Mouse (Mus musculus) liver, adult (tissue): ENCODE results near the gene Mettl3.
A peak's percentile ranks its signal among the peaks of the same experiment; 100 is the strongest.

Experiments
- GATA4 ChIP-seq: IDR thresholded peaks from 2 replicates; pipeline ENCODE4 v1.6.1; 2014; ENCODE audit warnings: mild to moderate bottlenecking, low read length; ENCODE audit not compliant: insufficient replicate concordance

The Mettl3 gene

DNA sequence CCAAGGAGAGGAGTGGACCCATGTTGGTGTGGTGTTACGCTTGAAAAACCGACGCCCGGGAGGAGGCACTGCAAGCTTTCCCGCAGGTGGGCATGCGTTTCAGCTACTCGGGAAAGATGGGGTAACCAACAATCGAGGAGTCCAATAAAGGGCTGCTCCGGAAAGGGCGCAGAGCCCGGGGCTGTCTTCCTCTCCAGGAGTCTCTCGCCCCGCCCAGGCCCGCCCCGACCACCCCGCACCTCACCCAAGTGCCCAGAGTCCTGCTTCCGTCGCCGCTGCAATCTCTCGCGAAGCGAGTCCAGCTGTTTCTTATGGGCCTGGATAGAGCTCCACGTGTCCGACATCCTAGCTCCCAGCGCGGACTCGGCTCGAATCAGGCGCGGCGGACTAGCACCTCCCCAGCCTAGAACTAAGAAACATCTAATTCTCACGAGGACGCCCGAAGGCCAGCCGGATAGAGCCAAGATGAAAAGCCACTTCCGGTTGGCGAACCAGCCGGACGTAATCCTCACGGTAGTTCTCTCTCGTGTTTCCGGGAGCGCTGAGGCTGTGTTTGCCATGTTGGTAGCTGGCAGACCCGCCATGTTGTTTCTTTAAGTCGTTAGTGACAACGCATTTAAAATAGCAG is at the start of gene Mettl3:
Gene Mettl3 (minus strand): TSS at position 485 of the 628 bp plus-strand sequence.
- 0 out of 2 replicates have a peak, but pooled peaks have one; percentile 11 for TF ChIP-seq GATA4

DNA sequence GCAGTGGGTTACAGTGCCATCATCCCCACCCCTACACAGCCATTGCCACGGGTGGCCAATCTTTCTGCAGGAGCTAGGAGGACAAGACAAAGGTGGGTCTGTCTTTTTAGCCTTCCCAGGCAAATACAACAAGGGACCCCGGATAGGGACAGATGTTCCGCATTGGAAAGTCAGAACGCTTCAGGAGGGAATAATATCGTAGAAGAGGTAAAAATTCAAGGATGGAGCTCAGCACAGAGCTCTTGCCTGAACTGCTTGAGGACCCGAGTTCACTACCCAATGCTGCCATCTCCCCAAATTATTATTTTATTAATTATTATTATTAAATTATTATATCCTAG is 34.6 kb upstream of the Mettl3 start:
- TF ChIP-seq GATA4: no peak

DNA sequence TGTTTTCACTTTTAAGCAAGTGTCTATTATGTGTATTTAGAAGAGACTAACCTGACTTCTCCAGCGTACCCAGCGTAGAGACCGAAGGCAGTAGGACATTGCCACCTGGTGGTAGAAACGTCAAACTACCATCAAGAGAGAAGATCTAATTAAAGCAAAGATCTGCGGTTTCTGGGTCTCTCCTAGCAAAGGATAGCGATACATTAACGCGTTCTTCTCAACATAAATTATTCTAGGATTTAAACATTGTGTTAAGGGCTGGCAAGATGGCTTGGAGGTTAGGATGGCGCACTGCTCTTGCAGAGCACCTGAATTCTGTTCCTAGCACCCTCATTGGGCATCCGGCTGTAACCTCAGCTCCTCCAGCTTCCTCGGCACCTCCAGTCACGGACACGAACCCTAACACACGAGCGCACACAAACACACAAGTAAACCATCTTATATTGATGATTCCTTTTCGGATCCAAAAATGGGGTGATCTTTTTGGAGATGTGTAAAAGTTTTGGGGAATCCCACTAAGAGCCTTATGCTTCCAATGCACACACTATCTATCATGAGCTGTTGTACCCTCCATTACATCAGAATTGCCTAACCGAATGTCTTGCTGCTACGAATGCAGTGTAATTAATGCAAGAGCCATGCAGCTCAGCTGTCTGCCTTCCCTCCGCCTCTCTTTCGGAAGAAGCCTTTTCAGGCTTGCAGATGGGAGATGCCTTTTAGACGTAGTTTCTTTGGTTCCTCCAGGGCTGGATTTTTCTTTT is 34.0 kb upstream of the Mettl3 start:
- TF ChIP-seq GATA4: no peak

DNA sequence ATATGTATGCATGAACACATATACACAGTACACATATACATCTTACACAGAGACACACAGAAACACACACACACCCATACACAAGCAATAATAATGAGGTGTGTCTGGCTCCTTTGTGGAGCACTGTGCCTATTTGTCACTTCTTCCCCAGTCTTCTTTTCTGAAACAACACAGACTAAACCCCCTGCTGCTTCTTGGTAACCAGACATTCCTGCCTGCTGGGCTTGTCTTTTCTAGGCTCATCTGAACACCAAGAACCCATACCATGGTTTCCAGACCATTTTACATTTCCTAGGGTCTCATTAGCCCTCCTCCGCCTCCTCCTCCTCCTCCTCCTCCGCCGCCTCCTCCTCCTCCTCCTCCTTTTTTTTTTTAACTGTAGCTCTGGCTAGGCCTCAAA is 27.2 kb upstream of the Mettl3 start:
- TF ChIP-seq GATA4: no peak

DNA sequence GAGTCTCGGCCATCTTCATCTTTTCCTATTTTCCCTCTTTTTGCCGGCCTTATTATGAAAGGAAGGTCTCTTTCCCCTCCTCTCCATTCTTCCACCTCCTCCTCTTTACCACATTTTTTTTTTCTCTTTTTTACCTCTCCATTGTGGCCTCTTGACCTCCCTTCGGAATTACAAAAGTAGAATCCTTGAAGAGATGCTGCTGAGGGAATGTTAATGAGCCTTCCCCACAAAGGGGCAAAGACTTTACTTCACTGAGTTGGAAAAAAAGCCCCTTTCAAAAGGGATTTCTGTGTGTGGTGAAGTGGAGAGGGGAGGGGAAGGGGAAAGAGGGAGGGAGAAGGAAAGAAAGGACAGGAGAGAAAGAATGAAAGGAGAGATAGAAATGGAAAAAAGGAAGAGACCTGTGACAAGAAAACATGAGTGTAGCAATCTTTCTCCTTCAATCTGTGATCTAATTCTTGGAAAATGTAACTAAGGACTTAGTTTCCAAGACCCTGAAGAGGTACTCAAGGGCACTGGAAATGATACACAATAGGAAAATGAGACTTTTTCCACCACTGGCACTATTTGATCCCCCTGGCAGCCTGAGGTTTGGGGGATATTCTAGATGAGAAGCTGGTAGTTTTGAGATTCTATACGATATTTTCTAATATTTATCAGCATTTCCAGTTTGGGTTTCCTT is 26.3 kb upstream of the Mettl3 start:
- TF ChIP-seq GATA4: no peak

DNA sequence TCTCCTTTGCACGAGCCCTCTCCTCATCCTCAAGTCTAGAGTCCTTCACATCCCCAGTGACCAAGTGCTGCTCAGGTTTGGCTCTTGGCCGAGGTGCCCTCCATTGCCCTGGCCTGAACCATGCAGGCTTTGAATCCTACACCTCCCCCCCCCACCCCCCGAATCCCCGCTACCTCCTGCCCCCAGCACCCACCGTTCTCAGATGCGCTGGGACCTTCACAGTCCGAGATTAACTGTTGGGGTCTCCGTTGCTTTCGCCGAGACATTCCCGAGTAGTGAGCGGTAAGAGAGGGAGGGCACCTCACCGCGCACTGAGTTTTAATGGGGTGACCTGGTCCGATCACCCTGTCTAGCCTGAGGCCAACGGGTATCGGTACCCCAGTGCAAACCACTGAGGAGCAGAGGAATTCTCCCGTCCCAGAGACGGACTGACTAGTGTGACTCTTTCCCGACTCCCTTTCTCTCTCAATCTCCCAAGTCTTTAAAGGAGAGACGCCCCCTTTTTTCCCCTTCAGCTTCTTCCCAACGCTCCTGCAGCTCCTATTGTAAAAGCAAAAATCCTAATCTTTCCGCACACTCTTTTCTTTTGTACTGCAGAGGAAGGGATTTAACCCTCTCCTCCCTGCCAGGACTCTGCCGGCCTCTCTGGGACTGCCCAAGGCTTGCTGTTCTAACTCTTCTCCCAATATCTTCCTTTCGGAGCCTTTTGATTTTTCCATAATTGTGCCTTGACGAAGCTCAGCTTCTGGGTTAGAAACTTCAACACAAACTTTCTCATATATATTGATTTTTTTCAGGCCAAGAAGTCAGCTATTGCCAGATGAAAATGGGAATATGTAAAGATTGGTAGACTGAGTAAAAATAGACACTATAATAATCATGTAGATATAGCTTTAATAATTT is 23.2 kb upstream of the Mettl3 start, which contains the start of gene Sall2:
Gene Sall2 (minus strand): TSS at position 853 of the 903 bp plus-strand sequence.
- TF ChIP-seq GATA4: no peak

DNA sequence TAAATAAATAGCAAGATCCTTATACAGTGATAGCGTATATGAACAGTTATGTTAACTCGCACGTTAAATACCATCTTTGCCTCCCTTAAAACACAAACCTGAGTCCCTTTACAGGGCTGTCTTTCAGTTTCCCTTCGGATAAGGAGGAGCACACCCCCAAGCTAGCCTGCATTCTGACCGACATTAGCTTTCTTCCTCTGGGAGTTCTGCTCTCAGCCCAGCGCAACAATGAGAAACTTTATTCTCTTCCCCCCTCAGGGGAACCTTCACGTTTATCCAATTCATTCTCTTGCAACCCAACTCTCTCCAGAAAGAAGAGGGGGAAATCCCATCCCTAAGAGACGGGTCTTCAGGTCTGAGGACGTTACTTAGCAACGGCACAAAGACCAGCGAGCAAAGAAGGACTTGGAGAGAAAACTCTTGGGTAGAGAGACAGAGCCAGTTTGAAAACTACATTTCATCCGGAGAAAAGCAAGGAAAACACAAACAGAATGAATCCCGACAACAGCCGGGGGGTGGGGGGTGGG is 22.5 kb upstream of the Mettl3 start:
- no peak for TF ChIP-seq GATA4

DNA sequence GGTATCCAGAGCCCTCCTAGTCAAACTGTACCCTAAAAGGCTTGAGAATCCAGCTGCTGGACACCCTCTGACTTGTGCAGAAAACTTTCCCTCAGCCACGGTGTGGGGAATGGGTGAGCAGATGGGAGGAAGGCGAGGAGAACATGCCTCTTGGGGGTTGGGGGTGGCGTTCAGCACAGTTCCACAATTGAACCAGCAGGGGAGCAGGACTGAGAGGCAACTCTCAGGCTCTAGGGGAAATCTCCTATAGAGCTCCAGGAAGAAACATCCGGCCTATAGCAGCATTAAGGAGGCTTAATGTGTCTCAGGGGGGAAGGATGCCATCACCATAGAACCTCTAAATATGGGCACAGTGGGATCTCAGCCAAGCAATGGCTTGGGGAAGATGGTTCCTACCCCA is 21.0 kb upstream of the Mettl3 start:
- no peak for TF ChIP-seq GATA4

DNA sequence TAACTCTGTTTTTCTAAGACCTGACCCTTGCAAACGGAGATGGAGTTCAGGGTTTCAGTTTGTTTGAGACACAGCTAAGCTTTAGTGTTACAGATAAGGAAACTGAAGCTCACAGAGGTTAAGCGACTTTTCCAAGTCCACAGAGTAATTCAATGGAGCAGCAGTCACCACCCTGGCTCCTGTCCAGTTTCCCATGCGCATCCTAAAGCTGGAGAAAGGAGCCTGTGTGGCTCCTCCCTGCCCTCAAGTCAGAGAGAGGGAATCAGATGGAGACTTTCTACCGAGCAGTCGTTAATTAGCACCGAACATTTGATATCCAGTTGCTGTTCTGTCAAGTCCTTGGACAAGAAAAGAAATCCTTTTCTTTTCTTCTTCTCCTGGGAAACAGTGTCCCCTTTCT is 14.4 kb upstream of the Mettl3 start:
- no peak for TF ChIP-seq GATA4

DNA sequence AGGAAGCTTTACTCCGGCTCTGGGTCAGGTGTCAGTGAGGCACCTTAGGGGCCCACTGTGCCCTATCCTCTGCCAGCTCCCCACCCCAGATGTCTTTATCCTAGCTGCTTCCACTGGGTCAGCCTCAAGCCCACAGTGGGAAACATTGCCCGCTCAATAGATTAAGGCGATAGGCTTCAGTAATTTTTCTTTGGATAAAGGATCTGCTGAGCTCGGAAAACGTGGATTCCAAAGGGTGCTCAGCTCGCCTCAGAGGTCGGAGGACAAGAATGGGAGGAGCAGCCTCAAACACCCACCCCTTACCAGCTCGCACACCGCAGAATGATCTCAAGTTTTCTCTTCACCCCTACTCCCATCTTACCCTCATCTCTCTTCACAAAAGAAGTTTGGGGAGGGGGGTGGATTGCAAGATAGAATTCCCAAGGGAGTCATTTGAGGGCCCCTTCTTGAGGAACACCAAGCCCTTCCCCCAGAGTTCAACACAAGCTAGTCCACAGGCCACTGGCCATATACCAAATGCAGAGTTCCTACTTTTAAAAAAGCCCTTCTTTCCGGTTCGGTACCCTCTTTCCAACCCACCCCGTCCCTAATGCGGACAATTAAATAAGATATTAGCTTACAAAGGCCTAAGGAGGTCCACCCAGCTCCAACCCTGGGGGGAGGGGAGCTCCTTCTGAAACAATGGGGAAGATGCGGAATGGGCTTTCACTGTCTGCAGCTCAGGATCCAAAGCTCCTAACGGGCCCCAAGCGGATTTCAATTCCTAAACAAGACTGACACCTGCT is 11.7 kb upstream of the Mettl3 start:
- no peak for TF ChIP-seq GATA4

DNA sequence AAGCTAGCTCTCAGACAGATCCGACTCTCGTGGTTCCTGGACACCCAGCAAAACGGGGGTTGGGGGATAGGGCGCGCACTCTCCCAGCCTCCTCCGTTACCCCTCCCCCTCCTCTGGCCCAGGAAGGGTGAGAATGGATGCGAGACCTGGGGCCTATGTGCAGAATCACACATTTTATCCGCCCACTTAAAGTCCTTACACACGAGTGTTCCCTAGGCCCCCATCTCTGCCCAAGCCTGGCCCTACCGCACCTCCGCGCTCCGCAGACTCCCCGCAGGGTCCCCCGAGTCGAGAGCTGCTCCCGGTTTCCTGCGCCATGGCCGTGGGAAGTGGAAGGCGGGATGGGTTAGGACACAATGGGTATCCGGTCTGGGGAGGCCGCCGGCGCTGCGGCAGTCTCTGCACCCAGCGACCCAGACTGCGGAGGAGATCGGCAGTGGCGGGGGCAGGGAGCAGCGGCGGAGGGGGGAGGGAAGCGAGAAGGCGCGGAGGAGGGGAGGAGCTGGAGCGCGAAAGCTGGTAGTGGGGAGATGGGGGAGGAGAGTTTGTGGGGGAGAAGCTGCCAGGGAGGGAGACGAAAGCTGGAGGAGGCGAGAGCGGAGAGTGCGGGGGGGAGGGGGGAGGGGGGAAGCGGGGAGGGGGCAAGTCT is 11.0 kb upstream of the Mettl3 start:
- TF ChIP-seq GATA4: no peak

DNA sequence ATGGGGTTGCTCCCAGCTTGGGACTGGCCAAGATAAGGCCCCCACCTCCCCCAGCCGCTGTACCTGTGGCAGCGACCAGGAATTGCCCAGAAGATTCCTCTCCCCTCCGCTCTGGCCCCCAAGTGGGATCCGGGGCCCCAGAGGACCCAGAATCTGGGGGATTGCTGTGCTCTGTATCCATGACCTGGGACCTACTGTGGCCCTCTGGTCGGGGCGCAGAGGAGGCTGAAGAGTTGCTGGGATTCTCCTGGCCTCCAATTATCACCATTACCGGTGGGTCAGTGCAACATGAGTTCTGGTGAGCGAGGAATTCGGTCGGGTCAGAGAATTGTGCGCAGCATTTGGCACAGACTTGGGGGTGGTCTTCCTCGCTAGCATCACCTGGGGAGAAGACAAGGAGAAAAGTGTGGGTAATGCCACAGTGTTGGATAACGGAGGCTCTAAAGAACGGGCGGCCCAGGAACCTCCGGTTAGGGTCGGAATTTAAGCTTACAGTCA is 10.4 kb upstream of the Mettl3 start:
- no peak for TF ChIP-seq GATA4

DNA sequence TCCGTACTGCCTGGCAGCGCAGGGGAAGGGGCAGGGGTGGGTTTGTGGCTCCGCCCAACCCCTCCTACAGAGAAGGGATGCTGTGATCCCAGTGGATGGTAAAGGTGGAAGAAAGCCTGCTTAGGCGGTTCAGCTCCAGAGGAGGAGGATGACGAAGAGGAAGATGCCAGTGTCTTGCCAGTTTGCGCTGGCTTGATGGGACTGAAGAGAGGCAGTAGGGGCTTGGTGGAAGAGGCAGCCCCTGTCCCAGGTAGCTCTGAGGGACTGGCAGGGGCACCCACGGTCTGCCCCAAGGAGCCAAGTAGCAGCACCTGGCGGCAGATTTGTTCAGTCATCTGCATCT is 9.9 kb upstream of the Mettl3 start:
- TF ChIP-seq GATA4: no peak
